ENCODE assay signal across 27 mouse cellular contexts in genomic region chr2:126776416-126776815, GRCm38 (mm10). TPM values are rescaled to one million over a fixed set of nuclear protein-coding genes. Genes with fewer than 3 reads are reported as not detected.
"Had no signal": no experiment of that assay in that cellular context is flagged by ENCODE, and none has a peak within 500 bp of the region (broad histone marks: within the 10 kb centered on the region; RNA-seq: fewer than 3 reads in every experiment).

No protein-coding gene starts in this region.

- H3K9ac ChIP-seq: heart, embryonic 13.5 days; heart, embryonic 15.5 days; hindbrain, embryonic 13.5 days; hindbrain, embryonic 15.5 days; kidney, embryonic 15.5 days; limb, embryonic 12.5 days; liver, embryonic 12.5 days; liver, embryonic 14.5 days had no signal

- H3K9me3 ChIP-seq: heart, embryonic 13.5 days; heart, embryonic 15.5 days; hindbrain, embryonic 13.5 days; hindbrain, embryonic 15.5 days; kidney, embryonic 15.5 days; limb, embryonic 10.5 days; limb, embryonic 12.5 days; liver, embryonic 12.5 days had no signal

- ATAC-seq: hindbrain, postnatal 0 days; intestine, embryonic 16.5 days; liver, embryonic 12.5 days had no signal

- H3K36me3 ChIP-seq: heart, embryonic 13.5 days; heart, embryonic 15.5 days; hindbrain, embryonic 13.5 days; hindbrain, embryonic 15.5 days; kidney, embryonic 15.5 days; limb, embryonic 10.5 days; limb, embryonic 12.5 days; liver, embryonic 12.5 days had no signal

- H3K27ac ChIP-seq: heart, embryonic 13.5 days; heart, embryonic 15.5 days; hindbrain, embryonic 13.5 days; hindbrain, embryonic 15.5 days; hindbrain, postnatal 0 days; kidney, embryonic 15.5 days; kidney, postnatal 0 days; limb, embryonic 10.5 days; limb, embryonic 12.5 days; liver, embryonic 12.5 days; liver, embryonic 14.5 days had no signal

- H3K4me3 ChIP-seq: heart, embryonic 13.5 days; heart, embryonic 15.5 days; hindbrain, embryonic 13.5 days; hindbrain, embryonic 15.5 days; kidney, embryonic 15.5 days; limb, embryonic 10.5 days; limb, embryonic 12.5 days; liver, embryonic 12.5 days had no signal

- H3K4me1 ChIP-seq: heart, embryonic 13.5 days; heart, embryonic 15.5 days; hindbrain, embryonic 13.5 days; hindbrain, embryonic 15.5 days; kidney, embryonic 15.5 days; limb, embryonic 10.5 days; limb, embryonic 12.5 days; liver, embryonic 12.5 days had no signal

- H3K4me2 ChIP-seq: heart, embryonic 11.5 days; heart, embryonic 13.5 days; heart, embryonic 15.5 days; hindbrain, embryonic 13.5 days; hindbrain, embryonic 15.5 days; kidney, embryonic 15.5 days; limb, embryonic 12.5 days; liver, embryonic 12.5 days had no signal

- DNase-seq: gastrocnemius, postnatal 14 days; gastrocnemius, postnatal 36 days; heart, postnatal 14 days; heart, postnatal 36 days; kidney, adult 11 months; kidney, adult 2 months; kidney, adult 9 months; kidney, postnatal 14 days; kidney, postnatal 36 days; layer of hippocampus, adult 9-11 months; liver had no signal

- H3K27me3 ChIP-seq: heart, embryonic 13.5 days; heart, embryonic 15.5 days; hindbrain, embryonic 13.5 days; hindbrain, embryonic 15.5 days; kidney, embryonic 15.5 days; limb, embryonic 12.5 days; liver, embryonic 12.5 days had no signal

RNA-seq across cellular contexts. Expression of gene Usp50, which starts 6.9 kb away (rescaled TPM):
- total RNA-seq: gastrocnemius, adult 8-10 months; heart, adult 18-20 months; heart, postnatal 36 days; left cerebral cortex, postnatal 10 days had no signal
